Mouse (Mus musculus) erythroblast, adult 5-6 weeks (primary cell): Measurements from ENCODE around the gene St3gal6. TPM values are rescaled to one million over a fixed set of nuclear protein-coding genes. Genes with fewer than 3 reads are reported as not detected.
"Not testable (repeated sequence)": the region's sequence is repeated elsewhere in the genome, so short reads cannot be mapped to it uniquely, and the experiment has no call there.

ENCODE experiments used
- ATAC-seq: replicated peaks from 2 replicates; pipeline ENCODE4 v1.8.0; 2016; ENCODE audit warnings: moderate number of reproducible peaks, mild to moderate bottlenecking, moderate TSS enrichment, inconsistent platforms; ENCODE audit not compliant: poor library complexity, low FRiP score, severe bottlenecking
- total RNA-seq, 2 experiments: library from RNA; stranded (forward) in 1 of 2; stranded (reverse) in 1 of 2; fragments of 150-400 nt in 1 of 2; fragments of 200-764, 138-1000 nt in 1 of 2; gene quantifications; 2 replicates each; pipeline versions ENCODE4 v1.2.3 to v1.2.4; 2015 to 2017; ENCODE audit warnings: low replicate concordance in 2 of 2

St3gal6 gene
- total RNA-seq, 2 experiments from 2014 or later, result 95.3 to 155 TPM

DNA sequence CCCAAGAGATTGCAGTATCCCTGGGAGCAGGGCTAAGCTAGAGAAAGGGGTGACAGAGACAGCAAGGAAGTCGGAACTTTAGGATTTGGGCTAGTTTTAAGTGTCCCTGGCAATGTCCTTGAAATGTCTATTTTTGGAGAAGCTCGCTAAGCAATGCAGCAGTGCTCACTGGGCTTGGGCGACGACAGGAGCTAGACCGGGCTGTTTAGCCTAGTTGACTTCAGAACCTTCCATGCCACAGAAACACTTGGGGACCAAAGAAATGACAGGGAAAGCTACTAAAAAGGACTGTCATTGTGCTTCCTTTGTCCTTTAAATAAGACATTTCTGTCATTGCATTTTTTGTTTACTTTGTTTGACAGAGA lies 42.2 kb downstream of the St3gal6 start:
- no peak for ATAC-seq

- no peak for ATAC-seq
These were observed 42.7 kb downstream of the St3gal6 start for GRCm38 (mm10) chr16:58481219-58481905.

- no peak for ATAC-seq
These were observed 44.1 kb downstream of the St3gal6 start for GRCm38 (mm10) chr16:58479898-58480448.

GRCm38 (mm10) chr16:58476363-58476762 lies 47.7 kb downstream of the St3gal6 start:
- no peak for ATAC-seq

- ATAC-seq, result no peak
These were observed 48.4 kb downstream of the St3gal6 start for GRCm38 (mm10) chr16:58475544-58476154.

GRCm38 (mm10) chr16:58474875-58475274 lies 49.2 kb downstream of the St3gal6 start:
- ATAC-seq, result no peak

DNA sequence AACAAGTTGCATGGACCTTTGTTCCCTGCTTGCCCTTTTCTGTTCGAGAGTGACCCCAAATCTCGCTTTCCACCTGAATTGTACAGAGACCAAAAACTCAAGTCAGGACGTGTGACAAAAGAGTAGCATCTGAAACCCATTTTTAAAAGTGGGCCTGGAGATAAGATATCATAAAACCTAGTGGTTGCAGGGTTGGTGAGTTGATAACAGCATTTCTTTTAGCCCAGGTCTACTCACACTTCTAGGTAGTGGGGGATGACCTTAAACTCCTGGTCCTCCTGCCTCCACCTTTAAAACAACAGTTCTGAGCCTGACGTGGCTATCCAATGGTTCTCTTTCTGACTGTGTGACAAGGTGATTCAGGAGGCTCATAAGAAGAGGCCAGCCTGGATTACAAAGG lies 53.2 kb downstream of the St3gal6 start:
- no peak for ATAC-seq

DNA sequence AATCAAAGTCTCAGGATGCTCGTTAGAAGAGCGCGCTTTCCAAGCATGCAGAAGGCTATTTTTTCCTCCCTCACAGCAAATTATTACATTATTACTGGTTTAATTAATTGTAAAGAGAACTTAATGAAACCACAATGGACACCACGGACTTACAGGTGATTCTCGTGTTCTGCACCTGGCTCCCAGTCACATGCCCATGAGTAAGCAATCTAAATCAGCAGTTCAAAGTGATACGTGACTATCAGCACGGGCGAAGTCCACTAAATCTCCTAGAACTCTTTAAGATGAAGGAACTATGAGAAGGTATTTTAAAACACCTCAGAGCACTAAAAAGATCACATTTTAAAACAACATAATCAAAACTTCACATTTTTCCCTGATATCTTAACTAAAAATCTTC lies 54.0 kb downstream of the St3gal6 start:
- ATAC-seq, result no peak

GRCm38 (mm10) chr16:58465412-58465811 lies 58.6 kb downstream of the St3gal6 start:
- no peak for ATAC-seq

GRCm38 (mm10) chr16:58464051-58464450 lies 60.0 kb downstream of the St3gal6 start:
- ATAC-seq, result no peak

GRCm38 (mm10) chr16:58462519-58462918 lies 61.5 kb downstream of the St3gal6 start:
- ATAC-seq, result 0 out of 2 replicates have a peak, but pooled peaks have one; percentile 23

DNA sequence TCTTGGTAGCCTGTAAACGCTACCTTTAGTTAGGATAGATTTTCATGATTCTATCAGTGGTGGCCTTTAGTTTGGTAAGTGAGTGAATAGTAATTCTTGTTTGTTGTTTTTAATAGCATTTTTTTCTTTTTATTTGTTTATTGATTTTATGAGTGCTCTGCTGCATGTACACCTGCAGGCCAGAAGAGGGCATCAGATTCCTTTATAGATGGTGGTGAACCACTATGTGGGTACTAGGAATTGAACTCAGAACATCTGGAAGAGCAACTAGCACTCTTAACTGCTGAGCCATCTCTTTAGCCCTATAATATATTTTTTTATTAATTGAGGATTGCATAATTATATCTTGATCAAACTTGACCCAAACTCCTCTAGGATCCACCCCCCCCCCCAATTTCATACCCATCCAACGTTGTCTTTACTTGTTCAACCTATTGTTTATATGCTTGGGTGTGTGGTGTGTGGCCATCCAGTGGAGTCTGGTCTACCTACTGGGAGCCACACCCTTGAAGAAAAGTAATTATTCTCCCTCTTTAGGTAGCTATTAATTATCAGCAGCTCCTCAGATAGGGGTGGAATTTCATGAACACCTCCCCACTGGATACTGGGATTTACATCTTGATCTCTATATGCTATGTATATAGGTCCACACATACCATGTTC lies 62.1 kb downstream of the St3gal6 start:
- no peak for ATAC-seq

GRCm38 (mm10) chr16:58460386-58460785 lies 63.7 kb downstream of the St3gal6 start:
- ATAC-seq, result no peak

DNA sequence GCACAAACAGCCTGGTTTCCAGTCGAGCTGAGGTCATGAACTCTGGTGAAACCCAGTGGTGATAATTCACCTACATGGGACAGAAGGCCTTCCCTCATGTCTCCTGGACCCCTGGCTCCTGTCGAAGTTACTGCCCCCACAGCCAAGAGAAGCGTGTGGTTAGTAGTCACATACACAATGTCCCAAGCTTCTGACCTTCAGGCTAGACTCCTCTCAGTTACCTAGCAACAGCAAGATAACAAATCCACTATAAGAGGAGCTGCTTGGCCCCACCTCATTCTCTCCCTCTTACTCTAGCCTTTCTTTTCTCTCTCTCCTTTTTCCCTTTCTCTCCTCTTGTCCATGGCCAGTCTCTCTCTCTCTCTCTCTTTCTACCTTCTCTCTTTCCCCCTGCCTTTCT lies 64.1 kb downstream of the St3gal6 start:
- ATAC-seq, result not testable (repeated sequence)

DNA sequence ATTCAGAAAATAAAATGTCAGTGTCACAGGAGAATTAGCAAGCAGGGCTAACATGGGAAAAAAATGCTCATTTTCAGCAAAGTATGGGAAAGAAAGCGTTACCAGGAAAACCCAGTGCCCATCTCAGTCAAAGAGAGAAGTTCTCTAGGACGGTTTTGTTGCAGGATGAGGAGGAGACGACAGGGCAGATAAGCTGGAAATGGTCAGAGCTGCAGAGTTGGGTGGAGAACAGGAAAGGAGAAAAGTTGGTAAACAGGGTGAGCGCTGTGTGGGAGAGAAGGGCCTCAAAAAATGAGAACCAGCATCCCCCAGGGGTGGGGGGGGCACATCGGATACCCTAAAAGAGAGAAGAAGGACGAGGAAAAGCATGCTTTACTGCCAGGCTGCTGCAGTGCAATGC lies 67.1 kb downstream of the St3gal6 start:
- no peak for ATAC-seq

- no peak for ATAC-seq
These were observed 67.6 kb downstream of the St3gal6 start for GRCm38 (mm10) chr16:58456445-58456844.

DNA sequence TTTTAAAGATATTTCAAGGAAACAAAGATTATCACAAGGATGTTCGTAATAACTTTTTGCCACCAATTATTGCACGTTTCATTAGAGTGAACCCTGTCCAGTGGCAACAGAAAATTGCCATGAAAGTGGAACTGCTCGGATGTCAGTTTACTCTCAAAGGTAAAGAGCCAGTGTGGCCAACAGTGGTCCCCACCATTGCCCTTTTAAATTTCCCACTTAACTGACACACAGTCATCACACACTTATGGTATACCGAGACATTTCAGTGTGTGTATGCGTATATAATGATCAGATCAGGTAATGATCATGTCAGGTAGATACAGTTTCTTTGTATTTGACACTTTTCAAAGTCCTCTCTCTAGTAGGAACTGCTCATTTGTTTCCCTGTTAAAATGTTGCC lies 68.9 kb downstream of the St3gal6 start:
- 0 out of 2 replicates have a peak, but pooled peaks have one; percentile 51 for ATAC-seq

GRCm38 (mm10) chr16:58454617-58455016 lies 69.4 kb downstream of the St3gal6 start:
- peak; percentile 93 for ATAC-seq

- ATAC-seq, result no peak
These were observed 70.2 kb downstream of the St3gal6 start for GRCm38 (mm10) chr16:58453820-58454219.

DNA sequence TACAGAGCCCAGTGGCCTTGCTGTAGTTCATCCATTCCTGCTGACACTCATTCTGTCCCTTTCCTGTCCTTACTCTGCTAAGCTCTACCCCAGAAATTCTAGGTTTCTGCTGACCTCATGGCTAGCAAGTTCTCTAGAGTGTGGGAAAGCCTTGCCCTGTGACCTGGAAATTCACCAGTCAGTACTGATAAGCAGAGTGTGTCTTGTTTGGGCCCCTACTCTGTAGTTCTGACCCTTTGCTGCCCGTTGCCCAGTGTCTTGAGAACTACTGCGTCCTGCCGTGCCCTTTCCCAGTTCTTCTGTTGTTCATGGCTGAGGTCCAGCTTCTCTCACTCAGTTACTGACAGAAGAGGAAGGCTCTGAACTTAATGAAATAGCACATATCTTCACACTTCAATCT lies 70.9 kb downstream of the St3gal6 start:
- ATAC-seq, result no peak

DNA sequence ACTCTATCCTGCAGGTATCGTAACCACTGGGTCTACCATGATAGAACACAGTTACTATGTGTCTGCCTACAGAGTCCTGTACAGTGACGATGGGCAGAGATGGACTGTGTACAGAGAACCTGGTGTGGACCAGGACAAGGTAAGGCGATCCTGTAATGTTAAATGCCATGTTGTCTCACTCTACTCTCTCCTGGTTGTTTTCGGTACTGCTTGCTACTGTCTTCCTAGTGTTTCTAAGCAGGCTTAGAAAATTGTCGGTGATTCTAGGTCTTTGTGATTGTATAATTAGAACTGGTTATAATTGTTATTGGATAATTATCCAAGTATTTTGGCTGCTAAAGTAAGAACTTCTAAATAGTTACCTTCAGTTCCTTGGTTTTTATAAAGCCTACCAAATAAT lies 72.4 kb downstream of the St3gal6 start:
- no peak for ATAC-seq
